Mouse (Mus musculus): Measurements from ENCODE around the gene Hist1h4h. TPM values are rescaled to one million over a fixed set of nuclear protein-coding genes. Genes with fewer than 3 reads are reported as not detected.
"Not testable (repeated sequence)": the region's sequence is repeated elsewhere in the genome, so short reads cannot be mapped to it uniquely, and the experiment has no call there.

Hist1h4h gene
- polyA plus RNA-seq, 1 experiment: 21.5 TPM

- Histone ChIP-seq H3K79me2 (ENCODE audit: control insufficient read depth, insufficient read depth) (no peaks in the 10 kb centered on the region), H3ac (ENCODE audit: control insufficient read depth, insufficient read length) (no peak overlapping the region), H3K4me3 (peak overlapping the region; percentile 41), H3K36me3 (ENCODE audit: control insufficient read depth, insufficient read depth) (no peaks in the 10 kb centered on the region), H3K27me3 (ENCODE audit: control insufficient read depth, insufficient read depth, insufficient read length) (no peaks in the 10 kb centered on the region), H3K4me2 (ENCODE audit: low read depth) (peak overlapping the region; percentile 83)
- no peak for TF ChIP-seq MYOG (IDR thresholded peaks at IDR 0.05; ENCODE audit: control insufficient read depth in 1 of 3, insufficient read depth in 1 of 3, insufficient read length in 2 of 3, low read depth in 2 of 3)
- TF ChIP-seq POLR2AphosphoS2 (IDR thresholded peaks at IDR 0.05; ENCODE audit: insufficient read length, low read depth): peak; percentile 15
These were observed 5.4 kb downstream of the Hist1h4h start for GRCm38 (mm10) chr13:23536076-23536822.

- Histone ChIP-seq H3K79me2 (ENCODE audit: control insufficient read depth, insufficient read depth) (peaks cover 6% of the 10 kb centered on the region), H3K4me3 (peak overlapping the region; percentile 41), H3ac (ENCODE audit: control insufficient read depth, insufficient read length) (no peak overlapping the region), H3K36me3 (ENCODE audit: control insufficient read depth, insufficient read depth) (no peaks in the 10 kb centered on the region), H3K27me3 (ENCODE audit: control insufficient read depth, insufficient read depth, insufficient read length) (no peaks in the 10 kb centered on the region), H3K4me2 (ENCODE audit: low read depth) (peak overlapping the region; percentile 83)
- no peak for TF ChIP-seq SRF (IDR thresholded peaks at IDR 0.05; ENCODE audit: control insufficient read depth, insufficient read length, low read depth)
These were observed 6.3 kb downstream of the Hist1h4h start for GRCm38 (mm10) chr13:23537006-23537710.

- H3K27me3 ChIP-seq (ENCODE audit: control insufficient read depth, insufficient read depth, insufficient read length): no peaks in the 10 kb centered on the region
- no peak overlapping the region for H3ac ChIP-seq (ENCODE audit: control insufficient read depth, insufficient read length)
- H3K36me3 ChIP-seq (ENCODE audit: control insufficient read depth, insufficient read depth): no peaks in the 10 kb centered on the region
- TF ChIP-seq MYOD1 (IDR thresholded peaks at IDR 0.05; ENCODE audit: control insufficient read depth in 1 of 3, insufficient read length in 2 of 3, low read depth in 2 of 3) (no peak), MAX (IDR thresholded peaks at IDR 0.05; ENCODE audit: low read depth) (no peak), POLR2AphosphoS2 (IDR thresholded peaks at IDR 0.05; ENCODE audit: insufficient read length, low read depth) (no peak), TCF12 (IDR thresholded peaks at IDR 0.05; ENCODE audit: insufficient read depth, poor library complexity, severe bottlenecking) (no peak), REST (IDR thresholded peaks at IDR 0.05; ENCODE audit: insufficient read depth, insufficient read length) (no peak), SRF (IDR thresholded peaks at IDR 0.05; ENCODE audit: control insufficient read depth, insufficient read length, low read depth) (no peak), POLR2A (IDR thresholded peaks at IDR 0.05; ENCODE audit: insufficient read length, low read depth) (no peak), TCF3 (IDR thresholded peaks at IDR 0.05; ENCODE audit: insufficient read length, low read depth) (no peak), MYOG (IDR thresholded peaks at IDR 0.05; ENCODE audit: control insufficient read depth in 1 of 3, insufficient read depth in 1 of 3, insufficient read length in 2 of 3, low read depth in 2 of 3) (no peak)
- H3K4me3 ChIP-seq: peak overlapping the region; percentile 41
- peak overlapping the region; percentile 83 for H3K4me2 ChIP-seq (ENCODE audit: low read depth)
- peaks cover 6% of the 10 kb centered on the region for H3K79me2 ChIP-seq (ENCODE audit: control insufficient read depth, insufficient read depth)
These were observed 7.4 kb downstream of the Hist1h4h start for GRCm38 (mm10) chr13:23538249-23538648.

- H3K4me2 ChIP-seq (ENCODE audit: low read depth); H3ac ChIP-seq (ENCODE audit: control insufficient read depth, insufficient read length); H3K79me2 ChIP-seq (ENCODE audit: control insufficient read depth, insufficient read depth); H3K4me3 ChIP-seq; H3K27me3 ChIP-seq (ENCODE audit: control insufficient read depth, insufficient read depth, insufficient read length); H3K36me3 ChIP-seq (ENCODE audit: control insufficient read depth, insufficient read depth): not testable (repeated sequence)
These were observed 9.0 kb downstream of the Hist1h4h start for GRCm38 (mm10) chr13:23539821-23540220.

GRCm38 (mm10) chr13:23541497-23541896, 10.6 kb downstream of the Hist1h4h start:
- Histone ChIP-seq H3K4me2 (ENCODE audit: low read depth) (peak overlapping the region; percentile 38), H3K79me2 (ENCODE audit: control insufficient read depth, insufficient read depth) (peaks cover 6% of the 10 kb centered on the region), H3ac (ENCODE audit: control insufficient read depth, insufficient read length) (no peak overlapping the region), H3K36me3 (ENCODE audit: control insufficient read depth, insufficient read depth) (no peaks in the 10 kb centered on the region), H3K27me3 (ENCODE audit: control insufficient read depth, insufficient read depth, insufficient read length) (no peaks in the 10 kb centered on the region), H3K4me3 (peak overlapping the region; percentile 37)
- TF ChIP-seq REST (IDR thresholded peaks at IDR 0.05; ENCODE audit: insufficient read depth, insufficient read length): no peak
- TF ChIP-seq TCF12 (IDR thresholded peaks at IDR 0.05; ENCODE audit: insufficient read depth, poor library complexity, severe bottlenecking): no peak
- no peak for TF ChIP-seq USF1 (IDR thresholded peaks at IDR 0.05; ENCODE audit: low read depth)
- TF ChIP-seq MAX (IDR thresholded peaks at IDR 0.05; ENCODE audit: low read depth): no peak
- no peak for TF ChIP-seq CEBPB (IDR thresholded peaks at IDR 0.05; ENCODE audit: insufficient read depth, poor library complexity, severe bottlenecking)
- no peak for TF ChIP-seq MYOG (IDR thresholded peaks at IDR 0.05; ENCODE audit: control insufficient read depth in 1 of 3, insufficient read depth in 1 of 3, insufficient read length in 2 of 3, low read depth in 2 of 3)
- no peak for TF ChIP-seq MYOD1 (IDR thresholded peaks at IDR 0.05; ENCODE audit: control insufficient read depth in 1 of 3, insufficient read length in 2 of 3, low read depth in 2 of 3)
- no peak for TF ChIP-seq POLR2AphosphoS2 (IDR thresholded peaks at IDR 0.05; ENCODE audit: insufficient read length, low read depth)
- TF ChIP-seq SRF (IDR thresholded peaks at IDR 0.05; ENCODE audit: control insufficient read depth, insufficient read length, low read depth): no peak
- TF ChIP-seq E2F4 (IDR thresholded peaks at IDR 0.05; ENCODE audit: insufficient read depth): no peak
- TF ChIP-seq TCF3 (IDR thresholded peaks at IDR 0.05; ENCODE audit: insufficient read length, low read depth): no peak
- no peak for TF ChIP-seq POLR2A (IDR thresholded peaks at IDR 0.05; ENCODE audit: insufficient read length, low read depth)

GRCm38 (mm10) chr13:23542225-23542980, 11.6 kb downstream of the Hist1h4h start:
- Histone ChIP-seq H3K4me2 (ENCODE audit: low read depth) (peak overlapping the region; percentile 91), H3K4me3 (peak overlapping the region; percentile 37)
- not testable (repeated sequence) for H3K27me3 ChIP-seq (ENCODE audit: control insufficient read depth, insufficient read depth, insufficient read length); H3ac ChIP-seq (ENCODE audit: control insufficient read depth, insufficient read length); H3K79me2 ChIP-seq (ENCODE audit: control insufficient read depth, insufficient read depth); H3K36me3 ChIP-seq (ENCODE audit: control insufficient read depth, insufficient read depth)
